8 mouse cellular contexts compared by ENCODE assay signal in genomic region chr2:152848466-152848865, GRCm38 (mm10). TPM values are rescaled to one million over a fixed set of nuclear protein-coding genes. Genes with fewer than 3 reads are reported as not detected.
DNase-seq lines count a peak whose midpoint lies in the region; ATAC-seq and TF ChIP-seq lines count a peak whose summit lies in the region.

No protein-coding gene starts in this region.

- WGBS in limb, embryonic 11.5 days: 10% methylated on average over 2 of the region's 2 CpGs
- 5% methylated on average over 2 of the region's 2 CpGs for WGBS in stomach, embryonic 14.5 days

- H3K36me3 ChIP-seq in megakaryocyte, embryonic 14.5 days (replicated peaks; ENCODE audit: low read length): peaks cover 23% of the 10 kb centered on the region
- H3K36me3 ChIP-seq in limb, embryonic 11.5 days (ENCODE audit: control insufficient read depth, insufficient read depth, low read length): peaks cover 3% of the 10 kb centered on the region; the same call in 1 of the 2 replicates
- H3K36me3 ChIP-seq in stomach, embryonic 14.5 days (ENCODE audit: control insufficient read depth, insufficient read depth, low read length): peaks cover 9% of the 10 kb centered on the region; the same call in 1 of the 2 replicates

- no peak for TF ChIP-seq POLR2A in embryonic fibroblast, embryonic 13.5 days (IDR thresholded peaks at IDR 0.05; ENCODE audit: low read depth, low read length)

- H3K27ac ChIP-seq in embryonic fibroblast, embryonic 13.5 days (ENCODE audit: insufficient read depth, low read length): peak overlapping the region; percentile 76
- H3K27ac ChIP-seq in limb, embryonic 11.5 days (replicated peaks; ENCODE audit: low read depth, low read length): peak overlapping the region; percentile 86
- 0 out of 2 replicates have a peak overlapping the region, but pooled peaks have one; percentile 87 for H3K27ac ChIP-seq in stomach, embryonic 14.5 days (ENCODE audit: low read length)

- DNase-seq in limb, embryonic 11.5 days (ENCODE audit: low spot score): no peak
- no peak for DNase-seq in spleen, adult 12 weeks (ENCODE audit: low spot score)
- DNase-seq in ovary, postnatal 10 days (ENCODE audit: low spot score): no peak
- DNase-seq in left cerebral cortex, postnatal 36 days (ENCODE audit: low spot score in 2 of 2): no peak

- H3K9ac ChIP-seq in limb, embryonic 11.5 days (ENCODE audit: low read length): peak overlapping the region; percentile 84
- H3K9ac ChIP-seq in stomach, embryonic 14.5 days (replicated peaks; ENCODE audit: low read depth, low read length): peak overlapping the region; percentile 69

- peak overlapping the region; percentile 97 for H3K4me3 ChIP-seq in megakaryocyte, embryonic 14.5 days (replicated peaks)
- peak overlapping the region; percentile 93 for H3K4me3 ChIP-seq in embryonic fibroblast, embryonic 13.5 days (ENCODE audit: insufficient read depth, low read length)
- peak overlapping the region; percentile 92 for H3K4me3 ChIP-seq in limb, embryonic 11.5 days (ENCODE audit: low read depth, low read length)
- H3K4me3 ChIP-seq in stomach, embryonic 14.5 days (ENCODE audit: low read depth, low read length): peak overlapping the region; percentile 84

- ATAC-seq in megakaryocyte, adult 5-6 weeks (ENCODE audit: poor library complexity, severe bottlenecking): no peak
- no peak for ATAC-seq in limb, embryonic 11.5 days (ENCODE audit: insufficient number of reproducible peaks, low FRiP score, low TSS enrichment, low read depth)
- no peak for ATAC-seq in stomach, embryonic 14.5 days (ENCODE audit: insufficient number of reproducible peaks, insufficient read depth, low FRiP score, low read depth)

- H3K4me1 ChIP-seq in megakaryocyte, embryonic 14.5 days: peaks cover 51% of the 10 kb centered on the region
- H3K4me1 ChIP-seq in embryonic fibroblast, embryonic 13.5 days (ENCODE audit: control insufficient read depth, insufficient read depth, low read length): no peaks in the 10 kb centered on the region; the same call in none of the 2 replicates
- peaks cover 10% of the 10 kb centered on the region for H3K4me1 ChIP-seq in limb, embryonic 11.5 days (ENCODE audit: control insufficient read depth, insufficient read depth, low read length)
- H3K4me1 ChIP-seq in stomach, embryonic 14.5 days (ENCODE audit: control insufficient read depth, insufficient read depth, low read length): peaks cover 11% of the 10 kb centered on the region

- intact Hi-C loops in left cerebral cortex, postnatal 36 days (cut with DNase I): no loop called here

- H3K27me3 ChIP-seq in megakaryocyte, embryonic 14.5 days (replicated peaks): no peaks in the 10 kb centered on the region
- H3K27me3 ChIP-seq in limb, embryonic 11.5 days (ENCODE audit: control insufficient read depth, insufficient read depth, low read length): no peaks in the 10 kb centered on the region
- H3K27me3 ChIP-seq in stomach, embryonic 14.5 days (ENCODE audit: control insufficient read depth, insufficient read depth, low read length): no peaks in the 10 kb centered on the region

- H3K4me2 ChIP-seq in limb, embryonic 11.5 days (ENCODE audit: low read depth, severe bottlenecking): peak overlapping the region; percentile 57
- peak overlapping the region; percentile 49 for H3K4me2 ChIP-seq in stomach, embryonic 14.5 days (replicated peaks; ENCODE audit: low read depth, low read length)

- no peak for TF ChIP-seq CTCF in embryonic fibroblast, embryonic 13.5 days (IDR thresholded peaks at IDR 0.05; ENCODE audit: borderline replicate concordance, insufficient read depth, low read length)

- no peaks in the 10 kb centered on the region for H3K9me3 ChIP-seq in megakaryocyte, embryonic 14.5 days
- H3K9me3 ChIP-seq in limb, embryonic 11.5 days (ENCODE audit: control insufficient read depth, low read length): no peaks in the 10 kb centered on the region
- H3K9me3 ChIP-seq in stomach, embryonic 14.5 days (ENCODE audit: control insufficient read depth, low read depth, low read length): no peaks in the 10 kb centered on the region

RNA-seq across cellular contexts. Expression of gene Tpx2, which starts 0.7 kb away (rescaled TPM):
- 1.1 and 10.4 TPM in 2 replicates for polyA plus RNA-seq in megakaryocyte, embryonic 14.5 days (2012; ENCODE audit: insufficient read depth, low replicate concordance)
- 102 TPM in 2 replicates for total RNA-seq in megakaryocyte, adult 5-6 weeks (2015)
- 122 and 126 TPM in 2 replicates for total RNA-seq in megakaryocyte, adult 5-6 weeks (2017)
- 62.3 and 82.9 TPM in 2 replicates for polyA plus RNA-seq in embryonic fibroblast, embryonic 13.5 days (2011; ENCODE audit: insufficient read length, low read depth, missing spikeins)
- polyA plus RNA-seq in limb, embryonic 11.5 days (2014; fragmentation: Nextera tagmentation; extraction: Ambion mirVana): 172 and 182 TPM in 2 replicates
- 91.7 and 95.3 TPM in 2 replicates for polyA plus RNA-seq in stomach, embryonic 14.5 days (2014; fragmentation: Nextera tagmentation; extraction: Ambion mirVana)
- 1 to 10 TPM; 3.2 to 3.6 TPM for total RNA-seq in left cerebral cortex, postnatal 36 days (2021)

RNA-seq across cellular contexts. Expression of gene Bcl2l1, which starts 16.9 kb away (rescaled TPM):
- polyA plus RNA-seq in megakaryocyte, embryonic 14.5 days (2012; ENCODE audit: insufficient read depth, low replicate concordance): 498 and 1,222 TPM in 2 replicates
- total RNA-seq in megakaryocyte, adult 5-6 weeks (2015): 7.1 and 9.3 TPM in 2 replicates
- 9.3 and 12.8 TPM in 2 replicates for total RNA-seq in megakaryocyte, adult 5-6 weeks (2017)
- 51.2 and 71.7 TPM in 2 replicates for polyA plus RNA-seq in embryonic fibroblast, embryonic 13.5 days (2011; ENCODE audit: insufficient read length, low read depth, missing spikeins)
- 109 and 110 TPM in 2 replicates for polyA plus RNA-seq in limb, embryonic 11.5 days (2014; fragmentation: Nextera tagmentation; extraction: Ambion mirVana)
- 79.4 and 82.4 TPM in 2 replicates for polyA plus RNA-seq in stomach, embryonic 14.5 days (2014; fragmentation: Nextera tagmentation; extraction: Ambion mirVana)
- 100 to 1,000 TPM; 128 to 133 TPM for total RNA-seq in left cerebral cortex, postnatal 36 days (2021)
